Mouse (Mus musculus) MEL (cell line): ENCODE results near the gene 2010003K11Rik.

Experiments used
- BHLHE40 ChIP-seq: IDR thresholded peaks from 2 replicates; pipeline ENCODE4 v1.6.1; 2012; ENCODE audit warnings: low read depth, mild to moderate bottlenecking, inconsistent platforms, low read length, improper control_type of control experiment, borderline replicate concordance
- CTCF ChIP-seq, 3 experiments: IDR thresholded peaks in 2 of 3; conservative IDR thresholded peaks in 1 of 3; 2 replicates each; pipeline ENCODE4 v1.5.1; 2011 to 2012; ENCODE audit warnings: low read length in 3 of 3, low read depth in 2 of 3, mild to moderate bottlenecking in 2 of 3, improper control_type of control experiment in 1 of 3, inconsistent platforms in 1 of 3, mixed read lengths in 1 of 3, moderate library complexity in 1 of 3; ENCODE audit not compliant: control insufficient read depth in 1 of 3, insufficient read depth in 1 of 3, poor library complexity in 1 of 3, severe bottlenecking in 1 of 3
- ELF1 ChIP-seq: IDR thresholded peaks from 2 replicates; pipeline ENCODE4 v1.6.1; 2014; ENCODE audit warnings: low read depth, mild to moderate bottlenecking, inconsistent platforms, low read length, improper control_type of control experiment, moderate library complexity
- EP300 ChIP-seq, 2 experiments: IDR thresholded peaks; 2 replicates each; pipeline ENCODE4 v1.6.1; 2011; ENCODE audit warnings: improper control_type of control experiment in 2 of 2, low read length in 2 of 2, low read depth in 1 of 2, mild to moderate bottlenecking in 1 of 2
- ETS1 ChIP-seq: IDR thresholded peaks from 2 replicates; pipeline ENCODE4 v1.6.1; 2012; ENCODE audit warnings: low read depth, mild to moderate bottlenecking, inconsistent platforms, low read length, improper control_type of control experiment, moderate library complexity
- NRF1 ChIP-seq: IDR thresholded peaks from 2 replicates; pipeline ENCODE4 v1.6.1; 2014; ENCODE audit warnings: low read depth, mild to moderate bottlenecking, inconsistent platforms, low read length, improper control_type of control experiment, moderate library complexity; ENCODE audit not compliant: poor library complexity, insufficient read depth, severe bottlenecking
- RAD21 ChIP-seq: IDR thresholded peaks from 2 replicates; pipeline ENCODE4 v1.6.1; 2011; ENCODE audit warnings: mild to moderate bottlenecking, low read depth, low read length, improper control_type of control experiment
- RCOR1 ChIP-seq: IDR thresholded peaks from 2 replicates; pipeline ENCODE4 v1.6.1; 2012; ENCODE audit warnings: low read depth, mild to moderate bottlenecking, inconsistent platforms, low read length, improper control_type of control experiment
- SMC3 ChIP-seq: IDR thresholded peaks from 2 replicates; pipeline ENCODE4 v1.6.1; 2011; ENCODE audit warnings: low read depth, low read length, improper control_type of control experiment
- ZC3H11A ChIP-seq: IDR thresholded peaks from 2 replicates; pipeline ENCODE4 v1.6.1; 2012; ENCODE audit warnings: low read depth, mild to moderate bottlenecking, inconsistent platforms, low read length, improper control_type of control experiment

DNA sequence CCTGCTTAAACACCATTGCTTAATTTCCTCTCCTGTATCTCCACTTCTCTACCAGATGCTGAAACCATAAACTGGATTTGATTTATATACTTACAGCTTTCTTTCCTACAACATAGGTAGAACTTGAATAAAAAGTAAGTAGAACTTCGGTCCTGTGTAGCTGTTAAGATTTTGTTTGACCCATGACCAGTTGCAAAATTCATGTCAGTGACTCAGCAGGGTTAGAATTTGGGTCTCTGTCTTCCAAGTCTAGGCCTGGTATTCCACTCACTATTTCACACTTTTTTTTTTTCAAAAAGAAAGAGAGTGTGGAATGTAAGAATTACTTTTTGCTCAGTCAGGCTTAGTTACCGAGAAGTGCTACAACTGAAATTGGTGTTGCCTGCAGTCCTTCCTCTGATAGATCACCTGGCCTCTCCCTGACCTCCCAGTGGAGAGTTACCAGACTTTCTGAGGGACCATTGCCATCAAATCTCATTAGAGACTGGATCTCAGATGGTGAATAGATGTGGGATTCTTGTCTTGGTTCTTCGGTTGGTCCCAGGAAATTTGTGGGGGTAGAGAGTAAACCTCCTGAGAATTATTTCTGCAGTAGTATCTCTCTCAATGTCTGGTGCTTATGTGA lies 23.2 kb upstream of the 2010003K11Rik start:
- TF ChIP-seq RAD21 (no peak), EP300 (IDR thresholded peaks at IDR 0.05; ENCODE audit: low read depth in 1 of 2, low read length in 2 of 2) (no peak), ELF1 (no peak), BHLHE40 (no peak), CTCF (IDR thresholded peaks at IDR 0.05 in 2 of 3, conservative IDR thresholded peaks at IDR 0.05 in 1 of 3; ENCODE audit: control insufficient read depth in 1 of 3, insufficient read depth in 1 of 3, low read depth in 2 of 3, low read length in 3 of 3, poor library complexity in 1 of 3, severe bottlenecking in 1 of 3) (no peak), NRF1 (no peak), ZC3H11A (no peak), RCOR1 (no peak), ETS1 (no peak), SMC3 (no peak)
